Mouse (Mus musculus) megakaryocyte-erythroid progenitor cell, adult 5-6 weeks (primary cell): ENCODE results near the gene Odf3. TPM values are rescaled to one million over a fixed set of nuclear protein-coding genes. Genes with fewer than 3 reads are reported as not detected.
"Not testable (repeated sequence)": the region's sequence is repeated elsewhere in the genome, so short reads cannot be mapped to it uniquely, and the experiment has no call there.

Source experiments
- ATAC-seq: replicated peaks from 2 replicates; pipeline ENCODE4 v1.8.0; 2016; ENCODE audit warnings: mild to moderate bottlenecking, inconsistent platforms; ENCODE audit not compliant: severe bottlenecking, poor library complexity, low FRiP score, low TSS enrichment
- total RNA-seq, 2 experiments: library from RNA; stranded (forward) in 1 of 2; stranded (reverse) in 1 of 2; fragments of 200-1000, 215-1000 nt in 1 of 2; fragments of >200 nt in 1 of 2; fragmentation: Nextera tagmentation in 1 of 2; gene quantifications; 2 replicates each; pipeline ENCODE4 v1.2.3; 2014 to 2017

Odf3 gene
- total RNA-seq, 2 experiments from 2014 or later, result not detected

DNA sequence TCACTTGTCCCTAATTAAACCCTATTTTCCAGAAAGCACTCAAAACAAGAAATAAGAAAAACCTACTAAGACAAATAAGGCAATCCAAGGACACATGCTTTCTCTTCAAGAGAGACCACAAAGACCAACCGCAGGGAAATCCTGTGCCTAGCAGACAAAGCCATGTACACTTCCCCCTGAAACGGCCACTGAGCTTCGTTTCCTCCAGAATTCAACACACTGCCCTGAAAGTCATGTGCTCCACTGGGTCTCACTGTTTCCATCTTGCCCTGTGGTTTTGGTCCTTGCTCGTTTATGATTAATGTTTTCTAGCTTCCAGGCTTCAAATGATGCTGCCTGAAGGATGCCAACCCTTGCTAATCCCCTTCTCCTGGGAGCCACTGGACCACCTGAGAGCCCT, 26.6 kb downstream of the Odf3 start:
- no peak for ATAC-seq

DNA sequence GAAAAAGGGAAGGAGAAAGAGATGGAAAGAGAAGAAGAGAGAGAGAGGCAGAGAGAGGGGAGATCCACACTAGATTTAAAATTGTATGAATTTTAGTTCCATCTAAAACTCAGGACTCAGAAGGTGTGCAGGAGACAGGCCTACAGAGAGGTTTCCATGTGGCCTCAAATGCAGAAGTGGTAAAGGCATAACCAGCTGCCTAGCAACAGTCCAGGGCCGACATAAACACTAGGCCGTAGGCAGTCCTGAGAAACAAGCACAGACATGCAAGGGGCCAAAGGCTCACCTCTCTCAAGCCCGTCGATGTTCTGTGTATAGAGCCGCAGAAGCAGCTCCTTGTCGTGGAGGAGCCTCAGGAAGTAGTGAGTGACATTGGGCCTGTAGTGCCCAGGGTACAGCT, 29.8 kb downstream of the Odf3 start:
- no peak for ATAC-seq

DNA sequence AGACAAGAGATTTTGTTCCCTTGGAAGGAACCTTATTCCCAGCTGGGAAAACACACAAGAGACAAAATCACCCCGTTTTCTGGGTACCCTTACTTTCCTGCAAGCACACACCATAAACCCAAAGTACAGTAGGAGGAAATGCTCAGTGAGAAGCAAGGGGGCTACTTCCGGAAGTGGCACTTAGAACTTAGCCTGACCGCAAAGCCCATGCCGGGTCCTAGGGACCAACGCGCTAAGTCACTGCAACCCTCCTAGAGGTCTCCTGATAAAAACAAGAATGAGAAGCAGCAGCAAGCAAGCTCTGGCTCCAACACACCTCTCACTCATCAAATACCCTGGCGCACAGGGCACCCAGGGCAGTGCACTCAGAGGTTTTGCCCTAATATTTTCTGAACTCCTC, 31.8 kb downstream of the Odf3 start:
- peak; percentile 38 for ATAC-seq

DNA sequence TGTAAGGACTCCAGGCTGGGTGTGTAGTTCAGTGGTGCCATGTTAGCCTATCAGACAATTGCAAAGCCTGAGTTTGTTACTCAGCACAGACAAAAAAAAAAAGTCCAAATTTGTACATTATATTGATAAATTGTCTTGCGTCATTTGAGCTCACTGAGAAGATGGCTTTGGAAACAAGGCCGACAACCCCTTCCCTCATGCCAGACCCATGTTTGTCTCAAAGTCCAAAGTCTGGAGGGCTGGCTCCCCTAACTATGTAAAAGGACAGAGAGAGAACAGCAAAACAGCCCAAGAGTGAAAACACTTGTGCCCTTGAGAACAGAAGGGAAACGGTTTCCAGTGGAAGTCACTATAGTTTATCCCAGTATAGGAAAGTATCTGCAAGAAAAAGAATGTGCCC, 32.8 kb downstream of the Odf3 start:
- no peak for ATAC-seq

DNA sequence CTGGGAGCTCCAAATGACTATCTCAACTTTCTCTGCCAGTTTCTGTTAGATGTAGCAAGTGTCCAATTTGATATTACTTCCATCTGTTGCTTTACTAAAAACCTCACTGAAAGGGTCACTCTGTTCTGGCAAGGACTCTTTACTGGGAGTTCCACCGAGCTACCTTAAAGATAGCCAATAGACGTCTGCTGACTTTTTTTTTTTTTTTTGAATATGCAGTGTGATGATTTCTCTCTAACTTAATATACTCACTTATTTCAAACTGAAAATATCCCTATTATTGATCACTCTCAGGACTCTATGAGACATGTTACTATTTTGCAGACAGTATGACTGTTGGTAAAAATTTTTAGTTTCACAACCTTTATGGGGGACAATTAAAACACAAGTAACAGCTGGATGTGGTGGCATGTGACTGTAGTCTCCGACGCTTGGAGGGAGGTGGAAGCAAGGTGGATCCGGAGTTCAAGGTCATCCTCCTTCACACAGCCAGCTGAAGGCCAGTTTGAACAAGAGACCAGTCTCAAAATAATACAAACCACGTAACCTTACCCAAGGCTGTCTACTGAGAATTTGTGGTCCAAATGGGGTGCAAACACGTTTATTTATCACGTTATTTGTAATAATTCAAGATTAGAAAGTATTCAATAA, 33.4 kb downstream of the Odf3 start:
- ATAC-seq, result 0 out of 2 replicates have a peak, but pooled peaks have one; percentile 16

DNA sequence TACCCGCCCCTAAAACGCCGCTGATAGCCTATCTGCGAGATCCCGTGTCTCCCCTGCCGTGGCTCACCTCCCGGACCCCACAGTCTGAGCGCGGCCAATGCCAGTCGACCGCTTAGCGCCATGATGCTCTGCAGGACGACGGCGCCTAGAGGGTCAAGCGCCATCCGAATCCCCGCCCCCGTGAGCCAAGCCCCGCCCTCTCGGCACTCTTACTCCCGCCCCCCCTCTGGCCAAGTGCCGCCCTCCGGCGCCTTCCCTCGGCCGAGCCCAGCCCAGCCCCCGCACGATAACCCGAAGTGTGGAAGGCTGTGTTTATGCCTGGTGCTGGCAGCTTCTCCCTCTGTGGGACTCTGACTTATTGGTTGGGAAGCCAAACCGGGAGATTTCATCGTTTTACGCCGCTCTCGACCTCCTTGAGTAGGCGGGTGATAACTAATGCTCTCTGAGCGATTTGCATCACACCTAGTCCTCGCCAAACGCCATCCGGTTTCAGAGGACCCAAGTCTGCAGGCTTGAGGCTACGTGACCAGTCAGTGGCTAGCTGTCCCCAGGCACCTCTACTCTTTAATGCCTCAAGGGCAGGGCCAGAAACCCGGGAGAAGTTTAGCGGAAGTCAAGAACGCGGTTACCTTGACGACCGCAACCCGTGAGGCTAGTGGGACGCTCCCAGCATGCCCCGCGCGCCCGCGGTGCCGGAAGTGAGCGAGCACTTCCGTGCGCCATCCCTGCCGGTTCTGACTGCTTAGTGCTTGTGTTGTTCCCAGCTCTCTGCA, 34.3 kb downstream of the Odf3 start, which contains the start of the genes Psmd13 and Sirt3:
Gene Psmd13 (plus strand): TSS at position 273 of the 773 bp plus-strand sequence.
Gene Sirt3 (minus strand): TSS at position 614 of the 773 bp plus-strand sequence.
- ATAC-seq, result peak; percentile 85

DNA sequence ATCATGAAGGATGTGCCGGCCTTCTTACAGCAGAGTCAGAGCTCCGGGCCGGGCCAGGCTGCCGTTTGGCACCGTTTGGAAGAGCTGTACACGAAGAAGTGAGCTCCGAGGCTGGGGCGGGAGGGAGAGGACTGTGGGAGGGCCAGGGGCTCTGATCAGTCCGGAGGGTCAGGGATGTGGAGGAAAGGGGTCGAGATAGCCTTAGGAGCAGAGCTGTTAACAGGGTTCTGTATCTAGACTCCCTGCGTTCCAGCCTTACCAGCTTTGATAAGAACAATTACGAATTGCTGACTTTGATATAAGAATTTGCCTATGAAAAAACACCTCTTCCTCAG, 34.8 kb downstream of the Odf3 start:
- ATAC-seq, result no peak; the same call in 1 of the 2 replicates

DNA sequence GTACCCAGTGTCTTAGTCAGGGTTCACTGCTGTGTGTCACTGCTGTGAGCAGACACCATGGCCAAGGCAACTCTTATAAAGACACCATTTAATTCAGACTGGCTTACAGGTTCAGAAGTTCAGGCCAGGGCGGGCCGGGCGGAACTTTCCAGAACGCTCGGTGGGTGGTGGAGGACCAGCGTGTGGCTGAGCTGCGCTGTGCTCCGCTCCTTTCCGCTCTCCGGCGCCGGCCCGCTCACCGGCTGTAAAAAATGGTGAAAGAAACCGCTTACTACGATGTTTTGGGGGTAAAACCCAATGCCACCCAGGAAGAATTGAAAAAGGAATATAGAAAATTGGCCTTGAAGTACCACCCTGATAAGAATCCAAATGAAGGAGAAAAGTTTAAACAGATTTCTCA, 43.0 kb downstream of the Odf3 start:
- not testable (repeated sequence) for ATAC-seq

DNA sequence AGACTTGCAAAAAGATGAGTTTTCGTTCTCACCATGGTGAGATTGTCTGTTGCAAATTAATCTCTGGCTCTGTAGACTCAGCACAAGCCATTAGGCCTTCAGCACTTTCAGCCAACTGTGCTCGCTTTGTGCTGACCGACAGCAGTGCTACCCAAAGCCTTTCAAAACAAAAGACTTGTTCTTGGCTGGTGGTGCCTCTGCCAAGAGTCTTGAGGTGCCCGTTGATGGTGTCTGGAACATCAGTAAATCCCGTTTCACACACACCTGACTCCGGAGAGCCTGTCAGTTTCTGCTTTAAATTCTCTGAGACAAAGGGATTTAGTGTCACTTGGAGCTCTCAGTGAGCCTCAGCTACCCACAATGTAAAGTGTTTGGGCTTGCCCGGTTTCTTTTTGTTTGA, 46.4 kb downstream of the Odf3 start:
- ATAC-seq, result no peak

DNA sequence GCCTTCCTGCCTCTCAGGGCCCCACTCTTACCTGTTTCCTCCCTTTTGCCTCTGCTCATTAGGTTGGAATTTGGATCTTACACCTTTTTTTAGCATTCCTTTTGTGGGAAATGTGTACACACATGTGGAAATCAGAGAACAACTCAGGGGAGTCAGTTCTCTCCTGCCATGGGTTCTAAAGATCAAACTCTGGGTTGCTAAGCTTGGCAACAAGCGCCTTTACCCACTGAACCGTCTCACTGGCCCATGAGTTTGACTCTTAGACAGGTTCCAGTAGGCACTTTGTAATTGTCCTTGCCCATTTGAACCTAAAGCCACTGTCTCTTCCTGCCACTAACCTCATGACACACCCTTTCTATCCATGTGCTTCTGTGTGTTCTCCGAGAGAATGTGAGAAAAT, 47.0 kb downstream of the Odf3 start:
- no peak for ATAC-seq

DNA sequence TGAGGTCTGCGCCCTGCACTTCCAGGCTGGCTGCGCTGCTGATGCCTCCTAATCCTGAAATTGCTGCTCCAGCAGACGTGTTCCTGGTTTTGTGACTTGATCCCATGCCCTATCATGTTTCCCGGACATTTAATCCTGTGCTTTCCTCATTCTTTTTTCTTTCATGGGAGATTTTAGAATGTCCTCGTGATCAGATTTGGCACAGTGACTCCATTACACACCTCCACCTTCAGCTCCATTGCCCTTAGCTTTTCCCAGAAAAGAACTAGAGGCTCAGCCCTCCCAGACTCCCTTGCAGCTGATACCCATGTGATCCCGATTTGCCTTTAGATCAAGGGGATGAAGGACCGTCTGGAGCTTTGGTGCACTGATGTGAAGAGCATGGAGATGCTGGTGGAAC, 50.3 kb downstream of the Odf3 start:
- ATAC-seq, result no peak

DNA sequence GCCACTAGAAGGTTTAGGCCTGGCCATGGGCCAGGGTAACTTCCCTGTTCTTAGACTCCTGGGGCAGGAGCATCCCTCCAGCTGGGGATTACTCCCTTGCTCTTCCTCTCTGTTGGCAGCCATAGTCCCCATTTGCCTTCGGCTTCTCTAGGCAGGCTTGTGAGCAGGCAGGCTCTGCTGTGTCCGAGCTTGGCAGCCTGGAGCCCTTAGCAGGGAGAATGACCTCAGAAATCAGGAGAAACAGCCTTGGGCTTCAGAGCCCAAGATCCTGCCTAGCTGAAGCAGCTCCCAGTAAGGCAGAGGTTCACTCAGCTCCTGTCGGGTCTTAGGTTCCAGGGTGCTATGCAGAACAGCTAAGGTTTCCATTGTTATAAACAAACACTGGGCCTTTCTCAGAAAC, 51.5 kb downstream of the Odf3 start:
- no peak for ATAC-seq

DNA sequence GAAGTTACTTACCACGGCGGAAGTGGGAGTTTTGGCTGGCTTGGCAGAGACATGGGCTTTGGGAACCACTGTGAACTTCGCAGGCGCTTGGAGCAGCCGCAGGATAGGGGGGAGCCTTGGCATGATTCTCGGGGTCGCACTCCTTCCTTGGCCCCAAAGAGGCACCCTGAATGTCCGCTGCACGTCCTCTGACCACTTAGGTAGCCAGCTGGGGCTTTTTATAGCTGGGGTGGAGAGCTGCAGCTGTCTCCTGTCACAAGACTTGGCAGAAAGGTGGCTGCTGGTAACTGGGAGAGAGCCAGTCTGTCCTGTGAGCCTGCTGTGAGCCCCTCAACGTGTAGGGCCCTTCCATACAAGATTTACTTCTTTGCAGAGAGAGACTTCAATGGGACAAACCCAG, 52.6 kb downstream of the Odf3 start, which contains the start of gene Cox8b:
Gene Cox8b (minus strand): TSS at position 227 of the 400 bp plus-strand sequence.
- ATAC-seq, result no peak

Other genes with a start within 250 kb of the Odf3 start
- not detected in 2 replicates for gene Olfr46, start 246.5 kb upstream of the Odf3 start, total RNA-seq (2014; fragmentation: Nextera tagmentation)
- not detected in 2 replicates for gene Olfr46, start 246.5 kb upstream of the Odf3 start, total RNA-seq (2017)
- not detected in 2 replicates for gene Olfr61, start 218.8 kb upstream of the Odf3 start, total RNA-seq (2014; fragmentation: Nextera tagmentation)
- gene Olfr61, start 218.8 kb upstream of the Odf3 start, total RNA-seq (2017), result not detected in 2 replicates
- not detected in 2 replicates for gene Olfr53, start 201.4 kb upstream of the Odf3 start, total RNA-seq (2014; fragmentation: Nextera tagmentation)
- not detected in 2 replicates for gene Olfr53, start 201.4 kb upstream of the Odf3 start, total RNA-seq (2017)
- not detected in 2 replicates for gene Olfr539, start 187.9 kb upstream of the Odf3 start, total RNA-seq (2014; fragmentation: Nextera tagmentation)
- gene Olfr539, start 187.9 kb upstream of the Odf3 start, total RNA-seq (2017), result not detected in 2 replicates
- 0.20 TPM in 1 of 2 replicates, not detected in the other for gene Olfr45, start 165.9 kb upstream of the Odf3 start, total RNA-seq (2014; fragmentation: Nextera tagmentation)
- not detected in 2 replicates for gene Olfr45, start 165.9 kb upstream of the Odf3 start, total RNA-seq (2017)
- gene Olfr541, start 150.5 kb upstream of the Odf3 start, total RNA-seq (2014; fragmentation: Nextera tagmentation), result not detected in 2 replicates
- gene Olfr541, start 150.5 kb upstream of the Odf3 start, total RNA-seq (2017), result not detected in 2 replicates
- gene Cyp2e1, start 84.1 kb upstream of the Odf3 start, total RNA-seq (2014; fragmentation: Nextera tagmentation), result not detected in 2 replicates
- gene Cyp2e1, start 84.1 kb upstream of the Odf3 start, total RNA-seq (2017), result not detected in 2 replicates
- not detected in 2 replicates for gene Syce1, start 60.0 kb upstream of the Odf3 start, total RNA-seq (2014; fragmentation: Nextera tagmentation)
- not detected in 2 replicates for gene Syce1, start 60.0 kb upstream of the Odf3 start, total RNA-seq (2017)
- 4.0 TPM in 1 of 2 replicates, not detected in the other for gene Zfp941, start 25.6 kb upstream of the Odf3 start, total RNA-seq (2014; fragmentation: Nextera tagmentation)
- gene Zfp941, start 25.6 kb upstream of the Odf3 start, total RNA-seq (2017), result 0.56 and 2.7 TPM in 2 replicates
- gene Urah, start 12.8 kb upstream of the Odf3 start, total RNA-seq (2014; fragmentation: Nextera tagmentation), result not detected in 2 replicates
- not detected in 2 replicates for gene Urah, start 12.8 kb upstream of the Odf3 start, total RNA-seq (2017)
- gene Scgb1c1, start 2.3 kb upstream of the Odf3 start, total RNA-seq (2014; fragmentation: Nextera tagmentation), result not detected in 2 replicates
- gene Scgb1c1, start 2.3 kb upstream of the Odf3 start, total RNA-seq (2017), result not detected in 2 replicates
- not detected in 2 replicates for gene Gm45785, start 8.5 kb downstream of the Odf3 start, total RNA-seq (2014; fragmentation: Nextera tagmentation)
- 3.0 TPM in 1 of 2 replicates, not detected in the other for gene Gm45785, start 8.5 kb downstream of the Odf3 start, total RNA-seq (2017)
- 30.0 and 44.3 TPM in 2 replicates for gene Ric8a, start 9.2 kb downstream of the Odf3 start, total RNA-seq (2014; fragmentation: Nextera tagmentation)
- 19.2 and 27.5 TPM in 2 replicates for gene Ric8a, start 9.2 kb downstream of the Odf3 start, total RNA-seq (2017)
- 12.9 and 14.5 TPM in 2 replicates for gene Bet1l, start 9.8 kb downstream of the Odf3 start, total RNA-seq (2014; fragmentation: Nextera tagmentation)
- 12.8 and 16.1 TPM in 2 replicates for gene Bet1l, start 9.8 kb downstream of the Odf3 start, total RNA-seq (2017)
- gene Psmd13, start 34.2 kb downstream of the Odf3 start, total RNA-seq (2014; fragmentation: Nextera tagmentation), result 86.3 and 118 TPM in 2 replicates
- 169 and 203 TPM in 2 replicates for gene Psmd13, start 34.2 kb downstream of the Odf3 start, total RNA-seq (2017)
- gene Sirt3, start 34.5 kb downstream of the Odf3 start, total RNA-seq (2014; fragmentation: Nextera tagmentation), result 27.7 and 32.4 TPM in 2 replicates
- 18.2 and 23.4 TPM in 2 replicates for gene Sirt3, start 34.5 kb downstream of the Odf3 start, total RNA-seq (2017)
- not detected in 2 replicates for gene Cox8b, start 52.6 kb downstream of the Odf3 start, total RNA-seq (2014; fragmentation: Nextera tagmentation)
- not detected in 2 replicates for gene Cox8b, start 52.6 kb downstream of the Odf3 start, total RNA-seq (2017)
- gene Nlrp6, start 73.1 kb downstream of the Odf3 start, total RNA-seq (2014; fragmentation: Nextera tagmentation), result 0.52 TPM in 1 of 2 replicates, not detected in the other
- not detected in 2 replicates for gene Nlrp6, start 73.1 kb downstream of the Odf3 start, total RNA-seq (2017)
- 12.2 and 18.7 TPM in 2 replicates for gene Pgghg, start 93.6 kb downstream of the Odf3 start, total RNA-seq (2014; fragmentation: Nextera tagmentation)
- gene Pgghg, start 93.6 kb downstream of the Odf3 start, total RNA-seq (2017), result 6.1 and 7.2 TPM in 2 replicates
- 0.55 TPM in 1 of 2 replicates, not detected in the other for gene Ifitm5, start 102.5 kb downstream of the Odf3 start, total RNA-seq (2014; fragmentation: Nextera tagmentation)
- gene Ifitm5, start 102.5 kb downstream of the Odf3 start, total RNA-seq (2017), result 2.4 TPM in 1 of 2 replicates, not detected in the other
- not detected in 2 replicates for gene Gm45717, start 108.1 kb downstream of the Odf3 start, total RNA-seq (2014; fragmentation: Nextera tagmentation)
- not detected in 2 replicates for gene Gm45717, start 108.1 kb downstream of the Odf3 start, total RNA-seq (2017)
- gene Ifitm2, start 108.2 kb downstream of the Odf3 start, total RNA-seq (2014; fragmentation: Nextera tagmentation), result 285 and 292 TPM in 2 replicates
- gene Ifitm2, start 108.2 kb downstream of the Odf3 start, total RNA-seq (2017), result 265 and 278 TPM in 2 replicates
- 37.2 and 54.3 TPM in 2 replicates for gene Ifitm1, start 119.4 kb downstream of the Odf3 start, total RNA-seq (2014; fragmentation: Nextera tagmentation)
- gene Ifitm1, start 119.4 kb downstream of the Odf3 start, total RNA-seq (2017), result 20.9 and 50.8 TPM in 2 replicates
- 53.9 and 67.3 TPM in 2 replicates for gene Ifitm3, start 163.0 kb downstream of the Odf3 start, total RNA-seq (2014; fragmentation: Nextera tagmentation)
- gene Ifitm3, start 163.0 kb downstream of the Odf3 start, total RNA-seq (2017), result 54.1 and 55.3 TPM in 2 replicates
- gene Ifitm6, start 170.1 kb downstream of the Odf3 start, total RNA-seq (2014; fragmentation: Nextera tagmentation), result not detected in 2 replicates
- gene Ifitm6, start 170.1 kb downstream of the Odf3 start, total RNA-seq (2017), result 25.3 TPM in 1 of 2 replicates, not detected in the other
- not detected in 2 replicates for gene Gm17387, start 181.3 kb downstream of the Odf3 start, total RNA-seq (2014; fragmentation: Nextera tagmentation)
- not detected in 2 replicates for gene Gm17387, start 181.3 kb downstream of the Odf3 start, total RNA-seq (2017)
- gene B4galnt4, start 213.3 kb downstream of the Odf3 start, total RNA-seq (2014; fragmentation: Nextera tagmentation), result 0.20 and 0.70 TPM in 2 replicates
- not detected in 2 replicates for gene B4galnt4, start 213.3 kb downstream of the Odf3 start, total RNA-seq (2017)
- 0.17 and 11.2 TPM in 2 replicates for gene Pkp3, start 230.4 kb downstream of the Odf3 start, total RNA-seq (2014; fragmentation: Nextera tagmentation)
- gene Pkp3, start 230.4 kb downstream of the Odf3 start, total RNA-seq (2017), result 2.8 TPM in 1 of 2 replicates, not detected in the other